Mouse (Mus musculus) stomach, postnatal 0 days (tissue): ENCODE results near the gene Kcnma1.

ENCODE experiments used
- CTCF ChIP-seq: IDR thresholded peaks from 2 replicates; pipeline ENCODE4 v1.5.1; 2016; ENCODE audit warnings: antibody characterized with exemption, low read depth, mild to moderate bottlenecking, moderate library complexity
- EP300 ChIP-seq: optimal IDR thresholded peaks from 2 replicates; pipeline ENCODE3; 2016; ENCODE audit warnings: antibody characterized with exemption

GRCm38 (mm10) chr14:24032201-24032600, 17.9 kb upstream of the Kcnma1 start:
- TF ChIP-seq CTCF (no peak), EP300 (no peak)
